Mouse (Mus musculus): ENCODE data around the gene Sap30l. TPM values are rescaled to one million over a fixed set of nuclear protein-coding genes. Genes with fewer than 3 reads are reported as not detected.
"Not testable (repeated sequence)": the region's sequence is repeated elsewhere in the genome, so short reads cannot be mapped to it uniquely, and the experiment has no call there.

Sap30l gene
- total RNA-seq, 2 experiments from 2014 or later: 30.4 to 31.6 TPM

GRCm38 (mm10) chr11:57831281-57831781 is 29.9 kb downstream of the Sap30l start:
- no peak for DNase-seq

DNA sequence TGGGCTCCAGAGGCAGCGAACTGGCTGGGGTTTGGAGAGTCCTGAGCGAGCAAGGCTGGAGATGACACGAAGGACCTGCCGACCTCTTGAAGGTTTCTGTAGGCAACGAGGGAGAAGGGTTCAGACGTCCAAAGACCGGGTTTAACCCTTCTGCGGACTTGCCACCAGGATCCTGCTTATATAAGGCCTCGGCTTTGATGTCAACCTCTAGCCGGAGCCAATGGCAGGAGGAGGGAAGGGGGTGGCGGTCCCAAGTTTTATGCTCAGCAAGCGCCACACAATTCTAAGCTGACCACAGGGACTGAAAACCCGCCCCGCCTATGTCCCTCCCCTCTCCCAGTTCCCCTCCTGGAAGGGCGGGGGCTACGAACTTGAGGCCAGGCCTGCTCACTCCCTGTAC is 30.4 kb downstream of the Sap30l start:
- DNase-seq: no peak

DNA sequence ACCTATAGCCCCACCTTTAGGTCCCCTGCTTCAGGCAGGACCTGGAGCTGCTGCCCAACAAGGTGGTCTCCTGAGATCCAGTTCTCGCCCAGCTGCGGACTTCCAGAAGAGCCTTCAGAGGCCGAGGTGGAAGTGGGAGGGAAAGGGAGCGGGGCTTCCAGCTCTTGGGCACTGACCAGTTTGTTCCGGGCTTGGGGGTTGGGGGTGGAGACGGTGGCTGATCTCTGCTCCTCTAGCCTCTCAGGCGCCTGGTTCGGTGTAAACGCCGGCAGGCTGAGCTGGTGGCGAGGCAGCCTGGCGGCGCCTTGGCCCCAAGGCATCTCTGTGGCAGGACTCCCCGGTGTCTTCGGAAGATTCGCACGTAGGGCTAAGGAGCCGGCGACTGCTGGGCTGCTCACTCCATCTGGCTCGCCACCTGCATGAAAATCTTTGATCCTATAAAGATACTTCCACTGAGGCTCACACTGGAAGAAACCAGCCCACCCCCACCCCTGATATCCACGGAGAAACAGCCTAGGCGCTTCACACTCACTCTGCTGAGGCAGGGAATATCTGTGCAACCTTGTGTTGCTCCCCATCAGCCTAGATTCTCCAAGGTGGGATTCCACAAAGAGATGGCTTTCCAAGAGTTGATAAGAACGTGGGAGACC is 31.2 kb downstream of the Sap30l start, which contains the start of gene Hand1:
Gene Hand1 (minus strand): TSS at position 267 of the 650 bp plus-strand sequence.
- no peak for DNase-seq

GRCm38 (mm10) chr11:57833296-57833977 is 32.0 kb downstream of the Sap30l start:
- DNase-seq: no peak

DNA sequence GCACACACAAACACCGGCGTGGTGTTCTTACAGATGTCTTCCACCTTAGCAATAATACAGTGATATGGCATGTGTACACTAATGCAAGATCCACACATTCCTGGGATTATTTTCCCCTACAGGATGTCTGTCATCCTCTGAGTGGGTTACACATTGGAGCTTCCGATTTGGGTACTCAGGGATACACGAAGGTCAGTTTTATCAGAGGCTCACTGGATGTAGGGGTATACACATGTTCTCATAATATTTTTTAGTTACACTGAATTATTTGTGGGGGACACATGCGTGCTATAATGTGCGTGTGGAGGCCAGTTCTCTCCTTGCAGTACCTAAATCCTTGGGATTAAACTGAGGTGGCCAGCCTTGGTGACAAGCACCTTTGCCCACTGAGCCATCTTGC is 32.6 kb downstream of the Sap30l start:
- DNase-seq: no peak

- no peak for DNase-seq
Measured at GRCm38 (mm10) chr11:57835331-57835730, 33.9 kb downstream of the Sap30l start.

- no peak for DNase-seq
Measured at GRCm38 (mm10) chr11:57835931-57836330, 34.5 kb downstream of the Sap30l start.

GRCm38 (mm10) chr11:57836401-57836800 is 35.0 kb downstream of the Sap30l start:
- DNase-seq: no peak

DNA sequence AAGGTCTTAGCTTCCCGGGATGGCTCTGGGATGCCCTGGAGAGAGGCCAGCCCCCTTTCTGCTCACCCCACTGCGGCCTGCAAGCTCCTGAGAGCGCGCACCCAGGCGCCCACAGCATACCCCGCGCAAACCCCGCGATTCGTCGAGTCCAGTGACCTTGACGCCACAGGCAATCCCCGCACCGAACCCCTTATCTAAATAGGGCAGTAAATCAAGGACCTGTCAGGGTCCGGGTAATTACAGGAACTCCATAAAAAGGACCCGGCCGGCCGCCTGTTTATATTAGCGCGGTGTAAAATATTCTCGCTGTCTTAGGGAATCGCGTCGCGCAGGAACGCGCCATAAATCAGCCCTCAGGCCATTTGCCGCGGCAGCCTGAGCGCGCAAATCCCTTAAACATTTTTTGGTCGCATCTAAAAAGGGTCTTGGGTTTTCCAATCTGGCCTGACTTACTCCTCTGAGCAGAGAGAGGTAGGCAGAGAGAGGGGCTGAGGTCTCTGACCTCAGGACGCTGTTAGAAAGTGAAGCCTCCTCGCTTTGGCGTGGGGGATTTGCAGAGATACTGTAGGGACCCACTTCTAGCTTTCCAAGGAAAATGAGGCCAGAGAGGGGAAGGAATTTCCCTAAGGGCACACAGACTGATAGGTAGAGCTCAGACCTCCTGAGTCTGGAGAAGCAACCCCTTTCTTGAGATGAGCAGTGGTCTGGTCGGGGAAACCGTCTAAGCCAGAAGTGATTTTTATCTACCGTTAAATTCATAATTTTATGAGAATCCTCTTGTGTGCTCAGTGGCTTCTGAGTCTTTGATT is 35.6 kb downstream of the Sap30l start:
- no peak for DNase-seq

DNA sequence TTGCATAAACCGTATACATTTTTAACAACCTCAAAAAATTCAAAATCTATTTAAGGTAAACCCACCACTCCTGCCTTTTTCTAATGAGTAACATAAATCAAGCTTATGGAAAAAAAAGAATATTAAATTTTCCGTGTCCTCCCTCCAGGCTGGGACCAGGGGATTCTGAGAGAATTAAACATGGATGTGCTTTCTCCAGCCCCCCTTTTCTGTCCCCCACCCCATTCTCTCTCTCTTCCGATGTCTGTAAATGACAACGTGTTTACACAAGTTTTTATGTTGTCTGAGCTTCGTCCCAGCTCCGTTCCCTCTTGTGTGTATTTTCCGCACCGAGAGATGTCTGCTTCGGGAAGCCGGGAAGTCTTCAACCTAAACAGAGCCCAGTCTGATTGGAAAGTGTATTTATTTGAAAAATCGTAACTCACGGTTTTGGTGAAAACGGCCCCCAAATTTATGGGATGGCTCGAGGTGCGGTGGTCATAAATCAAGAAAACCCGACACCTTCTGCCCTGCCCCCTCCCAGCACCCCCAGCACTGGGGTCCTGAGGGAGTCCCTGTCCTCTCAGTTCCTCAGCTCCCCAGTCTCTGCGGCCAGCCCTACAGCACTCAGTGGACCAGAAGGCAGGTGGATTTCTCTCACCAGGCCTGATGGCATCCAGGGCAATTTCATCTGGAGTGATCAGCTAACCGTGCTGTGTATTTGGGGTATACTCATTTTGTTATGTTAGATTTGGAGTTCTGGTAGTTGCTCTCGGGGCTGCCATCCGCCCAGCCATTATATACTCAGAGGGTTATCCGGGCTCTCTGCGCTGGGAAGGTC is 36.6 kb downstream of the Sap30l start:
- DNase-seq: no peak

GRCm38 (mm10) chr11:57840986-57841385 is 39.5 kb downstream of the Sap30l start:
- DNase-seq: no peak

DNA sequence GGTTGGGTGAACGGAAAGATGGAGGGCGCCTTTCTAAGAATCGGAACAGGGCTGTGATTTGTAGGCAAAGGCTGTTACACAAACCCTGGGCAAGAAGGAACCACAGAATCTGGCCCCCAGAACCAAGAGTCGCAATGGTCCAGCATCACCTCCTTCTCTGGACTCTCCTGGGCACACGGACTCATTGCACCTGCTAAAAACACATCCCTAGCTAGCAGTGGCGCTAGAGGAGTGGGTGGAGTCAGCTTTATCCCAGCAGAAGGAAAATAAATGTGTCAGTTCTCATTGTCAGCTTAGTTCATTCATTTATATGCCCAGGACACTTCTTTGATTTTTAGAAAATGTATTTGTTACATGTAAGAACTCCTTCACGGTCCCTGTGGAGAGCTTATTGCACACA is 40.0 kb downstream of the Sap30l start:
- DNase-seq: no peak

DNA sequence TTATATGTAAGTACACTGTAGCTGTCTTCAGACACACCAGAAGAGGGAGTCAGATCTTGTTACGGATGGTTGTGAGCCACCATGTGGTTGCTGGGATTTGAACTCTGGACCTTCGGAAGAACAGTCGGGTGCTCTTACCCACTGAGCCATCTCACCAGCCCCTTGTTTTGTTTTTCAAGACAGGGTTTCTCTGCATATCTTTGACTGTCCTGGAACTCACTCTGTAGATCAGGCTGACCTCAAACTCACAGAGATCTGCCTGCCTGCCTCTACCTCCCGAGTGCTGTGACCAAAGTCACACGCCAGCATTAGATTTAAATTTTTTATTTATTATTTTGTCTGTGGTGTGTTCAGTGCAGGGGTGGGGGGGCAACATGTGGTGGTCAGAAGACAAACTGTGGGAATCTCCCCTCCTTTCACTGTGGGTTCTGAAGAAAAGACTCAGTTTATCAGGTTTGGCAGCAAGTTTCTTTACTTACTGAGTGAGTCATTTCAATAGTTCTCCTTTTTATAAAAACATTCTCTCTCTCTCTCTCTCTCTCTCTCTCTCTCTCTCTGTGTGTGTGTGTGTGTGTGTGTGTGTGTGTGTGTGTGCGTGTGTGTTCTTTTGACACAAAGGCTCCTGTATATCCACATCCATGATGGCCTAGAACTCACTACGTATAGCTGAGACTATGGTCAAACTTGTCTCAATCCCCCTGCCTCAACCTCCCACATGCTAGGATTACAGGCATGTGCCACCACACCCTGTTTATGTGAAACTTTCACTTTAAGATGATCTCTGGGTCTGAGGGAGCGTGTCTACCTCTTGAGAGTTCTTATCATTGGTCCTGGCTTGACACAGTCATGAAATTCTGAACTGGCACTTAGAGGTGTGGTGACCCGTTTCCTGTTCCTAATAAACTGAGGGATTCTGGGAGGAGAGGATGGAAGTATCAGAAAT is 45.3 kb downstream of the Sap30l start:
- DNase-seq: not testable (repeated sequence)

DNA sequence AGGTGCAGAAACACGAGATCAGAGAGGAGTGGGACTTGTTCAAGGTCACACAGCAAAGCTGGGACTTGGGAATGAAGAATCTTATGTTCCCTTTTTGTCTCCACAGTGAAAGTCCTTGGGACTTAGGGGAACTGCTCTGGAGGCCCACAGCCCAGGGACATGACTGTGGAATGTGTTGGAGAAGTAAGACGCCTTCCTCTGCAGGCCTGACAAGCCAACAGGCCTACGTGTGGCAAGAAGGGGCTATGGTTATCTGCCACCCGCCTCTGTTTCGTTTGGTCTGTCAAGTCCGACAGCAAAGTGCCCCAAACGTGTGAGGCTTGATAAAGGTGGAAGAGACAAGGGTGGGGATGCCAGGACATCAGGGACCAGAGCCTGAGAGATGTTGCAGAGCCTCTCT is 46.0 kb downstream of the Sap30l start:
- no peak for DNase-seq

- no peak for DNase-seq
Measured at GRCm38 (mm10) chr11:57850298-57850697, 48.9 kb downstream of the Sap30l start.

GRCm38 (mm10) chr11:57850931-57851330 is 49.5 kb downstream of the Sap30l start:
- DNase-seq: no peak

- DNase-seq: no peak
Measured at GRCm38 (mm10) chr11:57853571-57853970, 52.1 kb downstream of the Sap30l start.

DNA sequence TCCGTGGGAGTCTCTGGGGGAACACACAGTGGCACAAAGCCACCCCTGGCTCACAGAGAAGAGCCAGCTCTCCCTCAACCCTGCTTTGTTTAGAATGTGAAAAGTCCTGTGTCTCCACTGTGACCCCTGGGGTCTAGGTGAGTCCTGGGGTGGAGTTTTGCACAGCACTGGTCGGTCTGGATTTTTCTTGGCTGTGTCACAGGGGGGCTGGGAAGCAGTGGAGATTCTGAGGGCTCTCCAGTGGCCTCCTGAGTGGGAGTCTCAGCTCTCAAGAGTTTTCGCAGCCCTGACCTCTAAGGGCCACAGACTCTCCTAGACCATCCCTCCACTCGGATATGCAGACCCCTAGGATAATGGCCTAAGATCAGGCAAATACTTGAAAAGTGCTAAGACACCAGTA is 56.3 kb downstream of the Sap30l start:
- no peak for DNase-seq
